Mouse (Mus musculus) lung, postnatal 0 days (tissue): ENCODE measurements around the gene Slc23a2.

Source experiments
- CTCF ChIP-seq: IDR thresholded peaks from 2 replicates; pipeline ENCODE4 v1.5.1; 2016; ENCODE audit warnings: antibody characterized with exemption, mild to moderate bottlenecking
- EP300 ChIP-seq: IDR thresholded peaks from 2 replicates; pipeline ENCODE4 v1.6.1; 2016; ENCODE audit warnings: antibody characterized with exemption, mild to moderate bottlenecking, control low read depth

DNA sequence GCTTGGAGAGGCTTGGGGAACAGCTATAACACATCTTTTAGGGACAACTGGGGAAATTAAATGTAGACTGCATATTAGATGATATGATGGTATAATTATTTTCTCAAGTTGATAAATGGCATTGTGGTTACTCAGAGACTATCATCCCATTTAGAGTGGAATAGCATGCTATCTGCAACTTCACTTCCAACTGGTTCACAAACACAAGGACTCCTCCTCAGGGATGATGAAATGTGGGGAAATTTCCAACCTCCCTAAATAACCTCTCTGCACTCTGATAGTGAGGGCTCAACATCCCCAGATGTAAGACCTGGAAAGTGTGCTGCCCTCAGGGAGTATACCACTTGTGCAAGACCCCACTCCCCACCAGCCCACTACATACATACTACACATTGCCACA is 60.1 kb downstream of the Slc23a2 start:
- TF ChIP-seq CTCF (no peak), EP300 (no peak)
